Mouse (Mus musculus): Measurements from ENCODE around the gene Inha. TPM values are rescaled to one million over a fixed set of nuclear protein-coding genes. Genes with fewer than 3 reads are reported as not detected.

Gene Inha
- polyA plus RNA-seq, 2 experiments, result 10.5 to 64.2 TPM

GRCm38 (mm10) chr1:75556143-75556781 is 49.4 kb downstream of the Inha start:
- no peak overlapping the region for H3K4me2 ChIP-seq (replicated peaks; ENCODE audit: low read depth, low read length, severe bottlenecking)
- WGBS, result 81% methylated on average over 9 of the region's 9 CpGs
- H3K27ac ChIP-seq (replicated peaks; ENCODE audit: low read depth, low read length), result no peak overlapping the region
- peaks cover 66% of the 10 kb centered on the region for H3K36me3 ChIP-seq (ENCODE audit: control insufficient read depth, insufficient read depth, low read length)
- H3K9ac ChIP-seq (ENCODE audit: low read depth, low read length, severe bottlenecking), result no peak overlapping the region
- DNase-seq (ENCODE audit: low spot score) (no peak), ATAC-seq (ENCODE audit: low FRiP score, low read depth) (no peak)
- H3K4me3 ChIP-seq (replicated peaks; ENCODE audit: low read length), result no peak overlapping the region
- no peaks in the 10 kb centered on the region for H3K9me3 ChIP-seq (ENCODE audit: control insufficient read depth, low read length)
- no peak for TF ChIP-seq POLR2A (IDR thresholded peaks at IDR 0.05; ENCODE audit: borderline replicate concordance, extremely low read depth, insufficient read depth, insufficient read length)
- peaks cover 10% of the 10 kb centered on the region for H3K4me1 ChIP-seq (ENCODE audit: control insufficient read depth, insufficient read depth, low read length)
- H3K27me3 ChIP-seq (ENCODE audit: control insufficient read depth, insufficient read depth, low read length), result no peaks in the 10 kb centered on the region

GRCm38 (mm10) chr1:75557041-75557440 is 50.2 kb downstream of the Inha start:
- WGBS, result 91% methylated on average over 7 of the region's 7 CpGs

GRCm38 (mm10) chr1:75558388-75559178 is 51.7 kb downstream of the Inha start:
- H3K4me3 ChIP-seq (replicated peaks; ENCODE audit: low read length), result no peak overlapping the region
- H3K27me3 ChIP-seq (ENCODE audit: control insufficient read depth, insufficient read depth, low read length), result no peaks in the 10 kb centered on the region
- DNase-seq (ENCODE audit: low spot score) (no peak), ATAC-seq (ENCODE audit: low FRiP score, low read depth) (no peak)
- H3K4me2 ChIP-seq (replicated peaks; ENCODE audit: low read depth, low read length, severe bottlenecking), result no peak overlapping the region
- peaks cover 43% of the 10 kb centered on the region for H3K36me3 ChIP-seq (ENCODE audit: control insufficient read depth, insufficient read depth, low read length)
- H3K9me3 ChIP-seq (ENCODE audit: control insufficient read depth, low read length), result no peaks in the 10 kb centered on the region
- H3K27ac ChIP-seq (replicated peaks; ENCODE audit: low read depth, low read length), result peak overlapping the region; percentile 82
- no peak for TF ChIP-seq POLR2A (IDR thresholded peaks at IDR 0.05; ENCODE audit: borderline replicate concordance, extremely low read depth, insufficient read depth, insufficient read length)
- no peak overlapping the region for H3K9ac ChIP-seq (ENCODE audit: low read depth, low read length, severe bottlenecking)
- peaks cover 10% of the 10 kb centered on the region for H3K4me1 ChIP-seq (ENCODE audit: control insufficient read depth, insufficient read depth, low read length)
- WGBS, result 78% methylated on average over 18 of the region's 18 CpGs

More at GRCm38 (mm10) chr1:75557041-75557440, 50.2 kb downstream of the Inha start:
- H3K4me1 ChIP-seq (ENCODE audit: control insufficient read depth, insufficient read depth, low read length), result peaks cover 10% of the 10 kb centered on the region
- peaks cover 59% of the 10 kb centered on the region for H3K36me3 ChIP-seq (ENCODE audit: control insufficient read depth, insufficient read depth, low read length)
- DNase-seq (ENCODE audit: low spot score) (no peak), ATAC-seq (ENCODE audit: low FRiP score, low read depth) (no peak)
- no peaks in the 10 kb centered on the region for H3K9me3 ChIP-seq (ENCODE audit: control insufficient read depth, low read length)
- no peak overlapping the region for H3K9ac ChIP-seq (ENCODE audit: low read depth, low read length, severe bottlenecking)
- H3K27me3 ChIP-seq (ENCODE audit: control insufficient read depth, insufficient read depth, low read length), result no peaks in the 10 kb centered on the region
- TF ChIP-seq POLR2A (IDR thresholded peaks at IDR 0.05; ENCODE audit: borderline replicate concordance, extremely low read depth, insufficient read depth, insufficient read length), result no peak
- no peak overlapping the region for H3K27ac ChIP-seq (replicated peaks; ENCODE audit: low read depth, low read length)
- H3K4me3 ChIP-seq (replicated peaks; ENCODE audit: low read length), result no peak overlapping the region
- H3K4me2 ChIP-seq (replicated peaks; ENCODE audit: low read depth, low read length, severe bottlenecking), result no peak overlapping the region

GRCm38 (mm10) chr1:75559212-75559925 is 52.5 kb downstream of the Inha start:
- Histone ChIP-seq H3K27ac (replicated peaks; ENCODE audit: low read depth, low read length) (peak overlapping the region; percentile 82), H3K4me2 (replicated peaks; ENCODE audit: low read depth, low read length, severe bottlenecking) (peak overlapping the region; percentile 22), H3K4me3 (replicated peaks; ENCODE audit: low read length) (no peak overlapping the region)

More at GRCm38 (mm10) chr1:75559212-75559925, 52.5 kb downstream of the Inha start:
- 6% methylated on average over 17 of the region's 17 CpGs for WGBS
- Histone ChIP-seq H3K9me3 (ENCODE audit: control insufficient read depth, low read length) (no peaks in the 10 kb centered on the region), H3K27me3 (ENCODE audit: control insufficient read depth, insufficient read depth, low read length) (no peaks in the 10 kb centered on the region), H3K9ac (ENCODE audit: low read depth, low read length, severe bottlenecking) (no peak overlapping the region), H3K4me1 (ENCODE audit: control insufficient read depth, insufficient read depth, low read length) (peaks cover 10% of the 10 kb centered on the region), H3K36me3 (ENCODE audit: control insufficient read depth, insufficient read depth, low read length) (peaks cover 35% of the 10 kb centered on the region)
- ATAC-seq (ENCODE audit: low FRiP score, low read depth) (peak; percentile 95), DNase-seq (ENCODE audit: low spot score) (peak; percentile 96)
- no peak for TF ChIP-seq POLR2A (IDR thresholded peaks at IDR 0.05; ENCODE audit: borderline replicate concordance, extremely low read depth, insufficient read depth, insufficient read length)

Other genes starting within 250 kb of the Inha start
- 0.42 and 0.54 TPM in 2 replicates for gene Ptprn, start 242.6 kb upstream of the Inha start, polyA plus RNA-seq (2012; rRNA removed)
- 0.12 and 0.44 TPM in 2 replicates for gene Ptprn, start 242.6 kb upstream of the Inha start, polyA plus RNA-seq (2014; fragmentation: Nextera tagmentation; extraction: Ambion mirVana)
- 0.16 TPM in 1 of 2 replicates, not detected in the other for gene Resp18, start 228.7 kb upstream of the Inha start, polyA plus RNA-seq (2012; rRNA removed)
- gene Resp18, start 228.7 kb upstream of the Inha start, polyA plus RNA-seq (2014; fragmentation: Nextera tagmentation; extraction: Ambion mirVana), result not detected in 2 replicates
- 126 and 142 TPM in 2 replicates for gene Dnpep, start 189.1 kb upstream of the Inha start, polyA plus RNA-seq (2012; rRNA removed)
- gene Dnpep, start 189.1 kb upstream of the Inha start, polyA plus RNA-seq (2014; fragmentation: Nextera tagmentation; extraction: Ambion mirVana), result 112 and 115 TPM in 2 replicates
- 50.7 and 53.7 TPM in 2 replicates for gene Des, start 146.7 kb upstream of the Inha start, polyA plus RNA-seq (2012; rRNA removed)
- 59.0 and 78.6 TPM in 2 replicates for gene Des, start 146.7 kb upstream of the Inha start, polyA plus RNA-seq (2014; fragmentation: Nextera tagmentation; extraction: Ambion mirVana)
- 77.9 and 114 TPM in 2 replicates for gene Speg, start 131.8 kb upstream of the Inha start, polyA plus RNA-seq (2012; rRNA removed)
- gene Speg, start 131.8 kb upstream of the Inha start, polyA plus RNA-seq (2014; fragmentation: Nextera tagmentation; extraction: Ambion mirVana), result 15.3 and 21.8 TPM in 2 replicates
- gene Gmppa, start 71.1 kb upstream of the Inha start, polyA plus RNA-seq (2012; rRNA removed), result 144 and 199 TPM in 2 replicates
- 71.8 and 74.9 TPM in 2 replicates for gene Gmppa, start 71.1 kb upstream of the Inha start, polyA plus RNA-seq (2014; fragmentation: Nextera tagmentation; extraction: Ambion mirVana)
- gene Asic4, start 56.6 kb upstream of the Inha start, polyA plus RNA-seq (2012; rRNA removed), result 0.35 and 0.72 TPM in 2 replicates
- 0.10 and 0.15 TPM in 2 replicates for gene Asic4, start 56.6 kb upstream of the Inha start, polyA plus RNA-seq (2014; fragmentation: Nextera tagmentation; extraction: Ambion mirVana)
- gene Chpf, start 27.8 kb upstream of the Inha start, polyA plus RNA-seq (2012; rRNA removed), result 104 and 148 TPM in 2 replicates
- 61.6 and 65.0 TPM in 2 replicates for gene Chpf, start 27.8 kb upstream of the Inha start, polyA plus RNA-seq (2014; fragmentation: Nextera tagmentation; extraction: Ambion mirVana)
- 1.4 and 2.0 TPM in 2 replicates for gene Tmem198, start 27.5 kb upstream of the Inha start, polyA plus RNA-seq (2012; rRNA removed)
- 0.51 and 1.1 TPM in 2 replicates for gene Tmem198, start 27.5 kb upstream of the Inha start, polyA plus RNA-seq (2014; fragmentation: Nextera tagmentation; extraction: Ambion mirVana)
- gene Obsl1, start 625 bp upstream of the Inha start, polyA plus RNA-seq (2012; rRNA removed), result 315 and 381 TPM in 2 replicates
- gene Obsl1, start 625 bp upstream of the Inha start, polyA plus RNA-seq (2014; fragmentation: Nextera tagmentation; extraction: Ambion mirVana), result 108 and 120 TPM in 2 replicates
- 37.2 and 53.6 TPM in 2 replicates for gene Stk11ip, start 14.5 kb downstream of the Inha start, polyA plus RNA-seq (2012; rRNA removed)
- 15.4 and 19.0 TPM in 2 replicates for gene Stk11ip, start 14.5 kb downstream of the Inha start, polyA plus RNA-seq (2014; fragmentation: Nextera tagmentation; extraction: Ambion mirVana)
- gene Slc4a3, start 39.2 kb downstream of the Inha start, polyA plus RNA-seq (2012; rRNA removed), result 101 and 137 TPM in 2 replicates
- 21.5 and 28.7 TPM in 2 replicates for gene Slc4a3, start 39.2 kb downstream of the Inha start, polyA plus RNA-seq (2014; fragmentation: Nextera tagmentation; extraction: Ambion mirVana)